Mouse (Mus musculus) gastrocnemius, adult 2 months (tissue): ENCODE data around the gene 2810408A11Rik. TPM values are rescaled to one million over a fixed set of nuclear protein-coding genes. Genes with fewer than 3 reads are reported as not detected.
"Not testable (repeated sequence)": the region's sequence is repeated elsewhere in the genome, so short reads cannot be mapped to it uniquely, and the experiment has no call there.

Experiments used
- DNase-seq: peaks from one replicate; pipeline ENCODE4 v3.0.0; 2022
- H3K27ac ChIP-seq: fragments of 200-600 bp; 2 replicates; pipeline ENCODE4 v1.8.1; 2022; ENCODE audit warnings: mild to moderate bottlenecking
- H3K4me3 ChIP-seq: fragments of 200-600 bp; 2 replicates; pipeline ENCODE4 v1.8.1; 2022; ENCODE audit warnings: mild to moderate bottlenecking, moderate library complexity
- CTCF ChIP-seq: fragments of 200-600 bp; IDR thresholded peaks from 2 replicates; pipeline ENCODE4 v1.8.1; 2022; ENCODE audit warnings: antibody characterized with exemption, mild to moderate bottlenecking, moderate library complexity
- intact Hi-C: fragments of 180-260 bp; cut with DNase I; formaldehyde crosslinking; loops from one replicate; pipeline ENCODE4 v1.15.1; 2025
- total RNA-seq, 2 experiments: library from RNA; stranded (reverse); gene quantifications; 2 replicates each; pipeline ENCODE4 v1.2.3; 2021

The 2810408A11Rik gene
- total RNA-seq, 2 experiments from 2014 or later = 0.33 TPM; not detected in 1

- intact Hi-C loops = no loop called here
- H3K4me3 ChIP-seq = no peak overlapping the region
- no peak overlapping the region for H3K27ac ChIP-seq
- TF ChIP-seq CTCF = no peak
- DNase-seq = no peak
Measured at GRCm38 (mm10) chr11:69927501-69927900, 26.7 kb upstream of the 2810408A11Rik start.

- Histone ChIP-seq H3K27ac (peak overlapping the region; percentile 96), H3K4me3 (peak overlapping the region; percentile 70)
- DNase-seq = peak; percentile 24
- TF ChIP-seq CTCF = no peak
- intact Hi-C loops = no loop called here
Measured at GRCm38 (mm10) chr11:69922796-69923195, 22.0 kb upstream of the 2810408A11Rik start.

- TF ChIP-seq CTCF = no peak
- DNase-seq = peak; percentile 14
- Histone ChIP-seq H3K27ac (peak overlapping the region; percentile 96), H3K4me3 (peak overlapping the region; percentile 70)
- intact Hi-C loops = no loop called here
Measured at GRCm38 (mm10) chr11:69922012-69922756, 21.4 kb upstream of the 2810408A11Rik start.

- Histone ChIP-seq H3K4me3 (peak within 1 kb of the TSS; percentile 97), H3K27ac (peak within 1 kb of the TSS; percentile 96)
- TF ChIP-seq CTCF = peak; percentile 61
- intact Hi-C loops = no loop called here
- DNase-seq = peak; percentile 100
Measured at GRCm38 (mm10) chr11:69921114-69922011, 20.6 kb upstream of the 2810408A11Rik start, which contains the start of gene Eif5a. Gene Eif5a, minus strand, starts transcription at chr11:69921958.

GRCm38 (mm10) chr11:69920266-69921031 lies 19.7 kb upstream of the 2810408A11Rik start:
- Histone ChIP-seq H3K27ac (peak overlapping the region; percentile 96), H3K4me3 (peak overlapping the region; percentile 97)
- peak; percentile 84 for DNase-seq
- intact Hi-C loops = no loop called here
- TF ChIP-seq CTCF = no peak

GRCm38 (mm10) chr11:69919661-69920265 lies 19.0 kb upstream of the 2810408A11Rik start:
- H3K27ac ChIP-seq = peak overlapping the region; percentile 96
- H3K4me3 ChIP-seq = peak overlapping the region; percentile 97
- no peak for TF ChIP-seq CTCF
- intact Hi-C loops = loop anchor here (10.0 kb wide), 1 partner anchor 815 kb away; no protein-coding TSS in a partner anchor
- DNase-seq = peak; percentile 92

- intact Hi-C loops = loop anchor here (10.0 kb wide), 1 partner anchor 814 kb away; no protein-coding TSS in a partner anchor
- Histone ChIP-seq H3K4me3 (peak overlapping the region; percentile 97), H3K27ac (peak overlapping the region; percentile 96)
- peak; percentile 19 for DNase-seq
- no peak for TF ChIP-seq CTCF
Measured at GRCm38 (mm10) chr11:69919053-69919452, 18.3 kb upstream of the 2810408A11Rik start.

- TF ChIP-seq CTCF = no peak
- peak overlapping the region; percentile 97; the same call in 1 of the 2 replicates for H3K4me3 ChIP-seq
- H3K27ac ChIP-seq = 0 out of 2 replicates have a peak overlapping the region, but pooled peaks have one; percentile 96
- DNase-seq = no peak
- intact Hi-C loops = loop anchor here (10.0 kb wide), 1 partner anchor 813 kb away; no protein-coding TSS in a partner anchor
Measured at GRCm38 (mm10) chr11:69918118-69918517, 17.3 kb upstream of the 2810408A11Rik start.

GRCm38 (mm10) chr11:69917379-69917948 lies 16.7 kb upstream of the 2810408A11Rik start:
- Histone ChIP-seq H3K4me3 (no peak overlapping the region), H3K27ac (no peak overlapping the region)
- intact Hi-C loops = loop anchor here (10.0 kb wide), 1 partner anchor 813 kb away; no protein-coding TSS in a partner anchor
- TF ChIP-seq CTCF = no peak
- DNase-seq = peak; percentile 14

- H3K4me3 ChIP-seq = not testable (repeated sequence)
- intact Hi-C loops = loop anchor here (10.0 kb wide), 1 partner anchor 812 kb away; no protein-coding TSS in a partner anchor
Measured at GRCm38 (mm10) chr11:69916652-69917378, 16.0 kb upstream of the 2810408A11Rik start.

More at GRCm38 (mm10) chr11:69916652-69917378, 16.0 kb upstream of the 2810408A11Rik start:
- H3K27ac ChIP-seq, DNase-seq: not testable (repeated sequence)
